Mouse (Mus musculus) liver, embryonic 15.5 days (tissue): ENCODE data around the gene Crbn. TPM values are rescaled to one million over a fixed set of nuclear protein-coding genes. Genes with fewer than 3 reads are reported as not detected.

ENCODE experiments used
- ATAC-seq: fragments of 200-750 bp; cut with Nextera tagmentation; 2 replicates; pipeline ENCODE4 v1.8.0; 2017; ENCODE audit warnings: moderate number of reproducible peaks, mild to moderate bottlenecking, moderate library complexity; ENCODE audit not compliant: insufficient read depth
- H3K27ac ChIP-seq: fragments of 300-500 bp; sonication (generic); replicated peaks from 2 replicates; pipeline ENCODE4 v1.5.1; 2015; ENCODE audit warnings: mild to moderate bottlenecking, inconsistent platforms
- H3K27me3 ChIP-seq: fragments of 300-500 bp; sonication (generic); 2 replicates; pipeline ENCODE4 v1.6.1; 2015; ENCODE audit warnings: mild to moderate bottlenecking, inconsistent platforms
- H3K36me3 ChIP-seq: fragments of 300-500 bp; sonication (generic); replicated peaks from 2 replicates; pipeline ENCODE4 v1.6.1; 2015; ENCODE audit warnings: moderate library complexity, mild to moderate bottlenecking, inconsistent platforms
- H3K4me1 ChIP-seq: fragments of 300-500 bp; sonication (generic); replicated peaks from 2 replicates; pipeline ENCODE4 v1.6.1; 2015; ENCODE audit warnings: inconsistent platforms
- H3K4me2 ChIP-seq: fragments of 300-500 bp; sonication (generic); 2 replicates; pipeline ENCODE4 v1.6.1; 2015; ENCODE audit warnings: moderate library complexity, mild to moderate bottlenecking, inconsistent platforms
- H3K4me3 ChIP-seq: fragments of 300-500 bp; sonication (generic); replicated peaks from 2 replicates; pipeline ENCODE4 v1.5.1; 2015; ENCODE audit warnings: mild to moderate bottlenecking, inconsistent platforms
- H3K9ac ChIP-seq: fragments of 300-500 bp; sonication (generic); 2 replicates; pipeline ENCODE4 v1.6.1; 2015; ENCODE audit warnings: moderate library complexity, mild to moderate bottlenecking, inconsistent platforms
- H3K9me3 ChIP-seq: fragments of 300-500 bp; sonication (generic); replicated peaks from 2 replicates; pipeline ENCODE4 v1.6.1; 2016; ENCODE audit warnings: inconsistent platforms
- WGBS: fragments of 180-500 bp; shearing (Covaris S2); methylation state at CpG from one replicate; pipeline ENCODE4 v1.1.7; 2015; ENCODE audit warnings: mixed read lengths; ENCODE audit not compliant: insufficient replicate concordance; 5-methylcytosine and 5-hydroxymethylcytosine counted together
- polyA plus RNA-seq: library from polyadenylated mRNA; unstranded; fragments of >200 nt; fragmentation: Nextera tagmentation; extraction: Ambion mirVana; gene quantifications from 2 replicates; pipeline ENCODE4 v1.2.1, GENCODE M21; 2015

Crbn gene
- 19.6 and 21.1 TPM in 2 replicates for polyA plus RNA-seq

GRCm38 (mm10) chr6:106799333-106800226 is at the start of gene Crbn:
Gene Crbn (minus strand): TSS chr6:106800077.
- H3K9me3 ChIP-seq: no peaks in the 10 kb centered on the region
- H3K27me3 ChIP-seq: no peaks in the 10 kb centered on the region
- peaks cover 5% of the 10 kb centered on the region for H3K36me3 ChIP-seq
- peak within 1 kb of the TSS; percentile 88 for H3K4me3 ChIP-seq
- H3K27ac ChIP-seq: peak within 1 kb of the TSS; percentile 55
- under 1% methylated on average over 57 of the region's 57 CpGs for WGBS
- peak; percentile 95 for ATAC-seq
- peak within 1 kb of the TSS; percentile 79 for H3K9ac ChIP-seq
- H3K4me2 ChIP-seq: peak within 1 kb of the TSS; percentile 78
- peaks cover 13% of the 10 kb centered on the region for H3K4me1 ChIP-seq

- Histone ChIP-seq H3K36me3 (no peaks in the 10 kb centered on the region), H3K27ac (no peak overlapping the region), H3K9ac (no peak overlapping the region), H3K27me3 (no peaks in the 10 kb centered on the region), H3K4me2 (no peak overlapping the region), H3K4me3 (no peak overlapping the region), H3K9me3 (no peaks in the 10 kb centered on the region), H3K4me1 (no peaks in the 10 kb centered on the region)
- ATAC-seq: no peak
- 36% methylated on average over 1 of the region's 1 CpGs for WGBS
Observed at GRCm38 (mm10) chr6:106840181-106840580, 40.3 kb upstream of the Crbn start.

GRCm38 (mm10) chr6:106838053-106838452 is 38.2 kb upstream of the Crbn start:
- WGBS: 68% methylated on average over 3 of the region's 3 CpGs
- Histone ChIP-seq H3K4me3 (no peak overlapping the region), H3K36me3 (no peaks in the 10 kb centered on the region), H3K9me3 (no peaks in the 10 kb centered on the region), H3K9ac (no peak overlapping the region), H3K27ac (no peak overlapping the region), H3K4me1 (no peaks in the 10 kb centered on the region), H3K27me3 (no peaks in the 10 kb centered on the region), H3K4me2 (no peak overlapping the region)
- ATAC-seq: no peak

- H3K36me3 ChIP-seq: no peaks in the 10 kb centered on the region
- no peak overlapping the region for H3K4me3 ChIP-seq
- H3K9ac ChIP-seq: no peak overlapping the region
- no peaks in the 10 kb centered on the region for H3K9me3 ChIP-seq
- no peak for ATAC-seq
- 53% methylated on average over 2 of the region's 2 CpGs for WGBS
- no peak overlapping the region for H3K27ac ChIP-seq
- H3K4me1 ChIP-seq: no peaks in the 10 kb centered on the region
- no peak overlapping the region for H3K4me2 ChIP-seq
- H3K27me3 ChIP-seq: no peaks in the 10 kb centered on the region
Observed at GRCm38 (mm10) chr6:106835316-106835715, 35.4 kb upstream of the Crbn start.

- ATAC-seq: no peak
- WGBS: 41% methylated on average over 1 of the region's 1 CpGs
- no peaks in the 10 kb centered on the region for H3K9me3 ChIP-seq
- H3K36me3 ChIP-seq: no peaks in the 10 kb centered on the region
- no peaks in the 10 kb centered on the region for H3K27me3 ChIP-seq
- no peak overlapping the region for H3K4me3 ChIP-seq
- no peak overlapping the region for H3K27ac ChIP-seq
- H3K4me2 ChIP-seq: no peak overlapping the region
- no peaks in the 10 kb centered on the region for H3K4me1 ChIP-seq
- no peak overlapping the region for H3K9ac ChIP-seq
Observed at GRCm38 (mm10) chr6:106822329-106822728, 22.5 kb upstream of the Crbn start.

GRCm38 (mm10) chr6:106820566-106820965 is 20.7 kb upstream of the Crbn start:
- no peak for ATAC-seq
- H3K4me2 ChIP-seq: no peak overlapping the region
- no peak overlapping the region for H3K27ac ChIP-seq

GRCm38 (mm10) chr6:106819906-106820305 is 20.0 kb upstream of the Crbn start:
- H3K27me3 ChIP-seq: no peaks in the 10 kb centered on the region
- no peaks in the 10 kb centered on the region for H3K9me3 ChIP-seq
- H3K27ac ChIP-seq: no peak overlapping the region
- no peaks in the 10 kb centered on the region for H3K36me3 ChIP-seq
- no peak overlapping the region for H3K9ac ChIP-seq
- no peak for ATAC-seq
- H3K4me3 ChIP-seq: no peak overlapping the region
- no peak overlapping the region for H3K4me2 ChIP-seq
- WGBS: 44% methylated on average over 3 of the region's 3 CpGs
- no peaks in the 10 kb centered on the region for H3K4me1 ChIP-seq

More at GRCm38 (mm10) chr6:106820566-106820965, 20.7 kb upstream of the Crbn start:
- H3K9me3 ChIP-seq: no peaks in the 10 kb centered on the region
- no peaks in the 10 kb centered on the region for H3K36me3 ChIP-seq
- H3K9ac ChIP-seq: no peak overlapping the region
- H3K27me3 ChIP-seq: no peaks in the 10 kb centered on the region
- H3K4me1 ChIP-seq: no peaks in the 10 kb centered on the region
- H3K4me3 ChIP-seq: no peak overlapping the region

- Histone ChIP-seq H3K27me3 (no peaks in the 10 kb centered on the region), H3K4me2 (no peak overlapping the region), H3K9me3 (no peaks in the 10 kb centered on the region), H3K4me1 (no peaks in the 10 kb centered on the region), H3K4me3 (no peak overlapping the region), H3K36me3 (no peaks in the 10 kb centered on the region), H3K27ac (no peak overlapping the region), H3K9ac (no peak overlapping the region)
- no peak for ATAC-seq
Observed at GRCm38 (mm10) chr6:106819246-106819645, 19.4 kb upstream of the Crbn start.

GRCm38 (mm10) chr6:106810686-106811085 is 10.8 kb upstream of the Crbn start:
- no peaks in the 10 kb centered on the region for H3K4me1 ChIP-seq
- ATAC-seq: no peak
- H3K36me3 ChIP-seq: no peaks in the 10 kb centered on the region
- H3K9ac ChIP-seq: no peak overlapping the region
- no peaks in the 10 kb centered on the region for H3K27me3 ChIP-seq
- no peak overlapping the region for H3K27ac ChIP-seq
- H3K4me3 ChIP-seq: no peak overlapping the region
- no peak overlapping the region for H3K4me2 ChIP-seq
- WGBS: 71% methylated on average over 3 of the region's 3 CpGs
- no peaks in the 10 kb centered on the region for H3K9me3 ChIP-seq

- 33% methylated on average over 2 of the region's 2 CpGs for WGBS
- H3K36me3 ChIP-seq: no peaks in the 10 kb centered on the region
- no peak overlapping the region for H3K4me3 ChIP-seq
- H3K9ac ChIP-seq: no peak overlapping the region
- H3K9me3 ChIP-seq: no peaks in the 10 kb centered on the region
- no peaks in the 10 kb centered on the region for H3K4me1 ChIP-seq
- no peak overlapping the region for H3K4me2 ChIP-seq
- H3K27me3 ChIP-seq: no peaks in the 10 kb centered on the region
- H3K27ac ChIP-seq: no peak overlapping the region
- ATAC-seq: no peak
Observed at GRCm38 (mm10) chr6:106809161-106809560, 9.3 kb upstream of the Crbn start.

GRCm38 (mm10) chr6:106804904-106805303 is 5.0 kb upstream of the Crbn start:
- WGBS: 25% methylated on average over 2 of the region's 2 CpGs
- ATAC-seq: no peak

GRCm38 (mm10) chr6:106800227-106800557 is 315 bp upstream of the Crbn start:
- Histone ChIP-seq H3K4me2 (peak overlapping the region; percentile 78), H3K9me3 (no peaks in the 10 kb centered on the region), H3K27ac (no peak overlapping the region), H3K36me3 (no peaks in the 10 kb centered on the region), H3K4me3 (peak overlapping the region; percentile 88), H3K27me3 (no peaks in the 10 kb centered on the region), H3K4me1 (peaks cover 13% of the 10 kb centered on the region), H3K9ac (no peak overlapping the region)
- 44% methylated on average over 5 of the region's 5 CpGs for WGBS
- ATAC-seq: peak; percentile 1; the same call in 1 of the 2 replicates

More at GRCm38 (mm10) chr6:106804904-106805303, 5.0 kb upstream of the Crbn start:
- H3K4me2 ChIP-seq: no peak overlapping the region
- no peaks in the 10 kb centered on the region for H3K27me3 ChIP-seq
- H3K27ac ChIP-seq: no peak overlapping the region
- H3K4me1 ChIP-seq: no peaks in the 10 kb centered on the region
- H3K36me3 ChIP-seq: no peaks in the 10 kb centered on the region
- H3K9me3 ChIP-seq: no peaks in the 10 kb centered on the region
- H3K9ac ChIP-seq: no peak overlapping the region
- H3K4me3 ChIP-seq: no peak overlapping the region
